Mouse (Mus musculus): ENCODE data around the gene Gabrb1. TPM values are rescaled to one million over a fixed set of nuclear protein-coding genes. Genes with fewer than 3 reads are reported as not detected.

Gabrb1 gene
- total and polyA plus RNA-seq, 2 experiments = not detected

DNA sequence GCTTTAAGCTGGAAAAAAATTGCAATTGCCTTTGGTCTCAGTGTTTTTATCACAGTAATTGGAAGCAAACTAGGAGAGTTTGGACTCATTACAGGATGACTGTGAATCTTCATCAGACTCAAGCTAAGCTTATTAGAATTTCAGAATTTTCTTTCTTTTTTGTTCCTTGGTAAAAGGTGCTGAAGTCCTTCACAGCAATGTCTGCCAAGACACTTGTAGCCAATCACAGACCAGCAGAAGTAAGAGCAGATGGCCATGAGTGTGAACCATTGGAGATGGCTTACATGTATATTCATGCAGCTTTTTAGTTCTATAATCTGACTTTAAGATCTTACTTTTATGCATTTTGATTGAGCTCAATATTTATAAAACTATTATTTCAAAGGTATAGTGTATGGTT is 184.3 kb downstream of the Gabrb1 start:
- Histone ChIP-seq H3K79me2 (ENCODE audit: control insufficient read depth, insufficient read depth, low read length) (no peaks in the 10 kb centered on the region), H3K9ac (ENCODE audit: low read depth, low read length) (no peak overlapping the region)
- no peak for TF ChIP-seq CTCF (IDR thresholded peaks at IDR 0.05; ENCODE audit: low read depth, low read length)
- no peak for TF ChIP-seq POLR2A (IDR thresholded peaks at IDR 0.05; ENCODE audit: extremely low read depth, insufficient read depth, low read length)

DNA sequence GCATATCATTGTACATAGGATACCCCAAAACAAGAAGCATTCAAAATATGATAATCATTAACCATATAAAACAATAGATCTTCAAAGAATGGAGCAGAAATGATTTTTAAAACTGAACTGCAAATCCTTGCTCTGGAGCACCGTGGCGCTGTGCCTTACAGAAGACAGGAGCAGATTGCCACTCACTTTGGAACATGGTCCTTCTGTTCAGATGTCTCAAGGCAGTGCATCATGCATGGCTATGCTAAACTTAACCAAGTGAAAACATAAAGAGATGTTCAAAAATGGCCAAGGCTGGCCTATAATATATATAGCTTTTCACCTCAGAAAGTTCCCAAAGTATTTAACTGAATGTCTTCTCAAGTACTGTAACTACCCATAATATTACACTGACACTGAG is 240.3 kb downstream of the Gabrb1 start:
- Histone ChIP-seq H3K27ac (replicated peaks; ENCODE audit: insufficient read depth, low read depth, low read length) (no peak overlapping the region), H3K4me1 (ENCODE audit: control insufficient read depth, insufficient read depth, low read length) (no peaks in the 10 kb centered on the region), H3K9ac (ENCODE audit: low read depth, low read length) (no peak overlapping the region), H3K27me3 (ENCODE audit: control insufficient read depth, insufficient read depth, low read length) (no peaks in the 10 kb centered on the region), H3K79me2 (ENCODE audit: control insufficient read depth, insufficient read depth, low read length) (no peaks in the 10 kb centered on the region), H3K36me3 (ENCODE audit: control insufficient read depth, insufficient read depth, low read length) (no peaks in the 10 kb centered on the region), H3K4me3 (ENCODE audit: insufficient read depth, low read depth, low read length) (no peak overlapping the region)
- 91% methylated on average over 2 of the region's 2 CpGs for WGBS
- no peak for DNase-seq (ENCODE audit: extremely low read depth, low read depth, low spot score)
- no peak for TF ChIP-seq CTCF (IDR thresholded peaks at IDR 0.05; ENCODE audit: low read depth, low read length)
- no peak for TF ChIP-seq POLR2A (IDR thresholded peaks at IDR 0.05; ENCODE audit: extremely low read depth, insufficient read depth, low read length)

More for the DNA sequence above, 184.3 kb downstream of the Gabrb1 start:
- Histone ChIP-seq H3K4me1 (ENCODE audit: control insufficient read depth, insufficient read depth, low read length) (no peaks in the 10 kb centered on the region), H3K4me3 (ENCODE audit: insufficient read depth, low read depth, low read length) (no peak overlapping the region), H3K27me3 (ENCODE audit: control insufficient read depth, insufficient read depth, low read length) (no peaks in the 10 kb centered on the region), H3K27ac (replicated peaks; ENCODE audit: insufficient read depth, low read depth, low read length) (no peak overlapping the region), H3K36me3 (ENCODE audit: control insufficient read depth, insufficient read depth, low read length) (no peaks in the 10 kb centered on the region)
- DNase-seq (ENCODE audit: extremely low read depth, low read depth, low spot score) = no peak

DNA sequence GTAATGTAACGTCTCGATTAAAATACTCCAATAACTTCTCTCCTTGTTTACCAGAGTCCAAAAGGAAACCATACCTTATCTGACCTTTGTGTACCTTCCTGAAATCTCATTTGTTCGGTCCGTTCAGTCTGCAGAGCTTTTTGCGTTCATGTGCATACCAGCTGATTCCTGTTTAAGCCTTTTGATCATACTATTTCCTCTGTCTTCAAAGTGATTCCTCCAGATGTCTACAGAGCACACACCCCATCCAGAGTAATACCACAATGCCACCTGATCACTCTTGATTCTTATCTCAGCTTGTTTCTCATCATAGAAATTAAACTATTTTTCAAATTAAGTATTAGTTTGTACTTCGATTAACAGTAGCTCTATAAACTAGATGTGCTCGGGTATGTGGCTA is 245.5 kb downstream of the Gabrb1 start:
- no peak overlapping the region for H3K27ac ChIP-seq (replicated peaks; ENCODE audit: insufficient read depth, low read depth, low read length)
- DNase-seq (ENCODE audit: extremely low read depth, low read depth, low spot score) = no peak
- WGBS = 74% methylated on average over 7 of the region's 7 CpGs
- no peaks in the 10 kb centered on the region for H3K79me2 ChIP-seq (ENCODE audit: control insufficient read depth, insufficient read depth, low read length)
- H3K27me3 ChIP-seq (ENCODE audit: control insufficient read depth, insufficient read depth, low read length) = no peaks in the 10 kb centered on the region
- H3K36me3 ChIP-seq (ENCODE audit: control insufficient read depth, insufficient read depth, low read length) = no peaks in the 10 kb centered on the region
- no peak overlapping the region for H3K4me3 ChIP-seq (ENCODE audit: insufficient read depth, low read depth, low read length)
- H3K4me1 ChIP-seq (ENCODE audit: control insufficient read depth, insufficient read depth, low read length) = no peaks in the 10 kb centered on the region
- no peak overlapping the region for H3K9ac ChIP-seq (ENCODE audit: low read depth, low read length)
- TF ChIP-seq POLR2A (IDR thresholded peaks at IDR 0.05; ENCODE audit: extremely low read depth, insufficient read depth, low read length) (no peak), CTCF (IDR thresholded peaks at IDR 0.05; ENCODE audit: low read depth, low read length) (no peak)

DNA sequence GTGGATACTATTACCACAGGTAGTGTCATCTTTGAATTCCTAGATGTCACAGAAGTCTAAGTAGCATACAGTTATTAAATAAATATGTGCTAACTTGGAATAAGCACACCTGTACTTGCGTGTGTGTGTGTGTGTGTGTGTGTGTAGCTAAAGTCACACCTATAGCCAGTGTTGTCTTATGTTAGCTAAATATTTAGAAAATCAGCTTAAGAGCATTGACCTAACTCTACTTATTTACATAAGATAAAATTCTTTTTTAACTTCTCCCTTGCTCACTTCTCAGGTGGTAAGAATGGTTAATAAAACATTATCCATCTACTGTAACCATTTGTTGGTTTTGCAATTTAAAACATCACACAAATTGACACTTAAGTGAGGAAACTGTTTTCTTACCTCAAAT is 256.1 kb downstream of the Gabrb1 start:
- Histone ChIP-seq H3K4me3 (ENCODE audit: insufficient read depth, low read depth, low read length) (no peak overlapping the region), H3K79me2 (ENCODE audit: control insufficient read depth, insufficient read depth, low read length) (no peaks in the 10 kb centered on the region), H3K4me1 (ENCODE audit: control insufficient read depth, insufficient read depth, low read length) (no peaks in the 10 kb centered on the region), H3K27me3 (ENCODE audit: control insufficient read depth, insufficient read depth, low read length) (no peaks in the 10 kb centered on the region), H3K27ac (replicated peaks; ENCODE audit: insufficient read depth, low read depth, low read length) (no peak overlapping the region), H3K36me3 (ENCODE audit: control insufficient read depth, insufficient read depth, low read length) (no peaks in the 10 kb centered on the region), H3K9ac (ENCODE audit: low read depth, low read length) (no peak overlapping the region)
- TF ChIP-seq POLR2A (IDR thresholded peaks at IDR 0.05; ENCODE audit: extremely low read depth, insufficient read depth, low read length) (no peak), CTCF (IDR thresholded peaks at IDR 0.05; ENCODE audit: low read depth, low read length) (no peak)
- DNase-seq (ENCODE audit: extremely low read depth, low read depth, low spot score) = no peak
- 59% methylated on average over 1 of the region's 1 CpGs for WGBS

DNA sequence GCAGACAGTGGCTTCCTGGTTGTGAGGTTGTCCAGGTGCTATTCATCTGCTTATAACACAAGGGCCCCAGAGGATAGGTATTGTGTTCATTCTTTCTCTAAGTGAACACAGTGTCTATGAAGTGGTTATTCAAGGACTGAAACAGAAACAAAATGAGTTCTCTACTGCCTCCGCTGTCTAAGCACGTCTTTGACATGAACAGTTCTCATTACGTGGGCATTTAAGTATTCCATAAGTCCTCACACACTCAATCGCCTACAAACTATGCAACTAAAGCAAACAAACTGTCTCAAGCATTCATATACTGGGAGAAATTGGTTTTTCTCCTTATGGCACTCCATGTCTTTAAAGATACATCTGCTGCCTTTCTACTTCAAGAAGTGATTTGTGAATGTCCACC is 257.8 kb downstream of the Gabrb1 start:
- H3K27ac ChIP-seq (replicated peaks; ENCODE audit: insufficient read depth, low read depth, low read length) = no peak overlapping the region
- no peaks in the 10 kb centered on the region for H3K36me3 ChIP-seq (ENCODE audit: control insufficient read depth, insufficient read depth, low read length)
- DNase-seq (ENCODE audit: extremely low read depth, low read depth, low spot score) = no peak
- WGBS = 82% methylated on average over 4 of the region's 4 CpGs
- H3K27me3 ChIP-seq (ENCODE audit: control insufficient read depth, insufficient read depth, low read length) = no peaks in the 10 kb centered on the region
- no peaks in the 10 kb centered on the region for H3K79me2 ChIP-seq (ENCODE audit: control insufficient read depth, insufficient read depth, low read length)
- H3K4me3 ChIP-seq (ENCODE audit: insufficient read depth, low read depth, low read length) = no peak overlapping the region
- TF ChIP-seq CTCF (IDR thresholded peaks at IDR 0.05; ENCODE audit: low read depth, low read length) (no peak), POLR2A (IDR thresholded peaks at IDR 0.05; ENCODE audit: extremely low read depth, insufficient read depth, low read length) (no peak)
- H3K9ac ChIP-seq (ENCODE audit: low read depth, low read length) = no peak overlapping the region
- no peaks in the 10 kb centered on the region for H3K4me1 ChIP-seq (ENCODE audit: control insufficient read depth, insufficient read depth, low read length)

DNA sequence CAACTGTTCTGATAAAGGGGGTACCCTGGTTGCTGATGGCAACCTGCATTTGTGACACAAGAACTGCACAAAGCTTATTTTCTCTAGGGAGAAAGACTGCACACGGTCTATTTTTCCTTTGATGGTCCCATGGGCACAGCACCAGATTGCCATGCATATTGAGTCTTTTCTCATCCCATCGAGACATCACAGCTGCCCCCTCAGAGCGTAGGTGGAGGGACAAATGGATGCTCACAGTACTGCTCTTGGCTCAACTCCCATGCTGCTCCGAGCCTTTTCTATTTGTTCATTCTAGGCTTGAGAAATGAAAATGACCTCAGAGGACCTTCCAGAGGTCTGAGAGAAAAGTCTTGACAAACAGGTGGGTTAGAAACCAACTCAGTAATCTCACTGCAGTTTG is 259.3 kb downstream of the Gabrb1 start:
- Histone ChIP-seq H3K27me3 (ENCODE audit: control insufficient read depth, insufficient read depth, low read length) (no peaks in the 10 kb centered on the region), H3K79me2 (ENCODE audit: control insufficient read depth, insufficient read depth, low read length) (no peaks in the 10 kb centered on the region), H3K27ac (replicated peaks; ENCODE audit: insufficient read depth, low read depth, low read length) (no peak overlapping the region), H3K4me1 (ENCODE audit: control insufficient read depth, insufficient read depth, low read length) (no peaks in the 10 kb centered on the region), H3K36me3 (ENCODE audit: control insufficient read depth, insufficient read depth, low read length) (no peaks in the 10 kb centered on the region), H3K9ac (ENCODE audit: low read depth, low read length) (no peak overlapping the region), H3K4me3 (ENCODE audit: insufficient read depth, low read depth, low read length) (no peak overlapping the region)
- TF ChIP-seq CTCF (IDR thresholded peaks at IDR 0.05; ENCODE audit: low read depth, low read length) (no peak), POLR2A (IDR thresholded peaks at IDR 0.05; ENCODE audit: extremely low read depth, insufficient read depth, low read length) (no peak)
- WGBS = 76% methylated on average over 4 of the region's 4 CpGs
- no peak for DNase-seq (ENCODE audit: extremely low read depth, low read depth, low spot score)
